Mouse (Mus musculus) T-helper 2 cell (primary cell): ENCODE results near the gene Nos1ap.

Experiments used
- in situ Hi-C: fragments of 300-600 bp; cut with MboI, MseI; formaldehyde crosslinking; loops from one replicate; pipeline ENCODE4 v1.15.1; 2025; ENCODE audit warnings: high pct_unique_total_duplicates

The Nos1ap gene

DNA sequence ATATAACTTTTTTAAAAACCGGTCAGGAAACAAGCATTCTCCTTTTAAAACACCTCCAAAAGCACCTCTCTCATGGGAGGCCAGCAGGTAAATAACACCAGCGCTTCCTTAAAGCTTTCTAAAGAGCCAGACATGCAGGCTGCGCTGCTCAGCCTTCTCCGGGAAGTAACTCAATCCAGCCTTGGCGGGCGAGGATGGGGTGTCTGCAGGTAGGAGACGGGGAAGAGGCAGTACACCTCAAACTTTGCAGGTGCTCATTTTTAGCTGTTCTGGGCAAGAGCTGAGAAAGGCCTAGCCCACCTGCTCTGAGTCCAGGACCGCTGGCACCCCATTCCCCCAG is 812 bp downstream of the Nos1ap start:
- in situ Hi-C loops, result loop anchor here (25.0 kb wide), 1 partner anchor 1077 kb away; no protein-coding TSS in a partner anchor

DNA sequence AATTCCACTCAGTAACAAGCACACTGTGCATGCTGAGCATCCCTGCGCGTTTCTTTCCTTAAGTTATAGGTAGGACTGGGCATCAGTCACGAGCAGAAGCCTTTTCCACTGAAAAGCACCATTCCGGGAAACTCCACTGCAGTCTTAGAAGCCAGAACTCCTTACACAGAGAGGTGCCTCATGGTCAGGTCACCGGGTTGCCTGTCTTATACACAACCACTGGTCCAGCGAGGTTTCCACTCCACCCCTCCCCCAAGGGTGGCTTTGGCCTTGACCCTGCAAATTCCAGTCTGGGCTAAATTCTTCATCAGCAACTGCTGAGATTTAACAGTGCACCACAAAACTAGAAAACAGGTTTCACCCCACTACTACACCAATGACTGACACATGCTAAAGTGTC is 1.3 kb downstream of the Nos1ap start:
- in situ Hi-C loops, result loop anchor here (25.0 kb wide), 1 partner anchor 1076 kb away; no protein-coding TSS in a partner anchor

DNA sequence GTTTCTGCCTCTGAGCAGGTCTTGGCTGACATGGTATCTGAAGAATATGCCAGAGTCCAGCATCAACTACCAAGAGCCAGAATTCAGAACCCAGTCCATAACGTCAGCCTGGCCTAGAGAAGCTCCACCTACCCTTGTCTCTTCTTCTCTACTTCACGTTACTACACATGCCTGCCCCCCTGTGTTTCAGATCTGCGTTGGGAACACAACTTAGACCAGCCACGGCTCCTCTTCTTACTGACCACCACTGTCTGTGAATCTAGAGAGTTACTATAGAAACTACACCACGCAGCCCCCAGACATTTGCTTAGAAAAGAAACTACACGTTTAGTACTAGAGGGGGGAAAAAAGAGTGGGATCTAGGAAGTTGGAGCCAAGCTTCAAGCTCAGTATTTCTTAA is 2.9 kb downstream of the Nos1ap start:
- in situ Hi-C loops, result loop anchor here (25.0 kb wide), 1 partner anchor 1074 kb away; no protein-coding TSS in a partner anchor

DNA sequence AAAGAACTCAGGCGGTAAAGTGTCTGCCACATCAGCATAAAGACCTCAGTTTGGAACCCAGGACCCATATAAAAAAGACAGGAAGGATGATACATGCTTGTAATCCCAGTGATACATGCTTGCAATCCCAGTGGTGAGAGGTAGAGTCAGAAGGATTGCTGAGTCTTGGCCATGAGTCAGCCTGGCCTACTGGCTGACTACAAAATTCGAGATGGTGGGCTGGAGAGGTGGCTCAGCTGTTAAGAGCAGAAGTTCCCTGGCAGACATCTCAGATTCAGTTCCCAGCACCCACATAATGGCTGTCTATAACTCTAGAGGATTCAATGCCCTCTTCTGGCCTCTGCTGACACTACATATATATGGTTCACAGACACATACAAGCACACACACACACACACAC is 5.7 kb downstream of the Nos1ap start:
- in situ Hi-C loops, result loop anchor here (25.0 kb wide), 1 partner anchor 1072 kb away; no protein-coding TSS in a partner anchor

DNA sequence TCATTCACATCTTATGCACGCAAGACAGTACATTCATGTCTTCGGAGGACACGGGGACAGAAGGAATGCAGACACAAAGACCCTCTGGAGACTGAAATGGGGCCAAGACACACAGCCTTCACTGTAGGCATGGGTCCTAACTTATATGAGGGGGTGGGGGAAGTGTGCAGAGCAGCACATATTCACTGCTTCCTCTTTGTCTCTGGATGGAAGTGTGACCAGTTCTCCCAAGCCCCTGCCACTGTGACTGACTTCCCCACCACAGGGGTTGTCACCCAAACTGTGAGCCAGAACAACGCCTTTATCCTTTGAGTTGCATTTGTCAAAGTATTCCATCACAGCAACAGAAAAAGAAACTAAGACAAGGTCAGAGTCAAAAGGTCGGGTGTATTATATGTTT is 7.3 kb downstream of the Nos1ap start:
- in situ Hi-C loops, result loop anchor here (25.0 kb wide), 1 partner anchor 1070 kb away; no protein-coding TSS in a partner anchor

DNA sequence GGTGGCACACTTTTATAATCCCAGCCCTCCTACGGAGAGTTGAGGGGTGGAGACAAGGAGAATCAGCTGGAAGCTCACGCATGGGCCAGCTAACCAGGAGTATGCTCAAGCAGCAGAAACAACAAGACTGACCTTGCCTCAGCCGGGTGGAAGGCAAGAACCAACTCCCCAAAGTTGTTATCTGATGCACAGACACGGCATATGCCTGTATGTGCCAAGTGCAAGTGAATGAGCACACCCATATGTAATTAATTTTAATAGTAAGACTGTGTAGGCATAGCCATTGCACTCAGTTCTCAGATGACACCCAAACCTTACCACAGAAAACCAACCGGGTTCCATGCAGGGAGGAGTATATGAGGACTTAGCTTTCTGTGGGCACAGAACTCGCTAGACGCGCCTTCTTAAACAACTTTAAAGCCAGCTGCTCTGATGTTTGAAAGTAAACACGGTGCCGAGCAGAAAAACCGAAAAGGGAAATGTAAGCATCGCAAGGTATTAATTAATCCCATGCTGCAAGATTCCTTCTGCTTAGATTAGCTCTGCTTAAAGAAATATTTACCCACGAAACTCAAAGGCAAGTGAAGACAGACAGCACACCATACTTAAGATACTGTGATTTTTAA is 9.1 kb downstream of the Nos1ap start:
- in situ Hi-C loops, result loop anchor here (25.0 kb wide), 1 partner anchor 1068 kb away; no protein-coding TSS in a partner anchor

DNA sequence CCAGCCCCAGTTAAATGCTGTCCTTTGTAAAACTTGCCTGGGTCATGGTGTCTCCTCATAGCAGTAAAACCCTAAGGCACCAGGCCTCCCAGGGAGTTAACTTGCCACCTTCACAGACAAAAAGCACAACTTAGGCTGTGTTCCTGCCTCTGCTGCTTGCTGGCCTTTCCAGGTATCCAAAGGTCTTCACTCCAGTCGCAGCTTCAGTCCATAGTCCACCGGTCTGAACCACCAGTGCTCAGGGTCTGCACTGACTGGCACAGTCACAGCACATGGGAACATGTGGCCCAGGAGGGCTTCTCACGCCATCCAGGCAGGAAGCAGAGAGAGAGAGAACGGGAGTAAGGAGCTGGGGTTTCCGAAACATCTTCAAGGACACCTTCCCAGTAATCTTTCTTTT is 10.2 kb downstream of the Nos1ap start:
- in situ Hi-C loops, result loop anchor here (25.0 kb wide), 1 partner anchor 1067 kb away; no protein-coding TSS in a partner anchor

DNA sequence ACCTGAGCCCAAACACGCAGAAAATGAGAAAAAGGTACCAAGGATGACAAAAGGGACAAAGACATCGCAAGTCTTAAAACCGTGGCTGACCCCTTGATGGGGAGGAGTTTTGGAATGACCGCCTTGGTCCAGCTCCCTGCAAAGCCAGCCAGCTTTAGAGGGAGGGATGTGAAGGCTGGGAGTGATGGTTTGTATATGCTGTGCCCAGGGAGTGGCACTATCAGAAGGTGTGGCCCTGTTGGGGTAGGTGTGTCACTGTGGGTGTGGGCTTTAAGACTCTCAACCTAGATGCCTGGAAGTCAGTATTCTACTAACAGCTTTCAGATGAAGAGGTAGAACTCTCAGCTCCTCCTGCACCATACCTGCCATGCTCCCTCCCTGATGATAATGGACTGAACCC is 10.6 kb downstream of the Nos1ap start:
- in situ Hi-C loops, result loop anchor here (25.0 kb wide), 1 partner anchor 1067 kb away; no protein-coding TSS in a partner anchor

DNA sequence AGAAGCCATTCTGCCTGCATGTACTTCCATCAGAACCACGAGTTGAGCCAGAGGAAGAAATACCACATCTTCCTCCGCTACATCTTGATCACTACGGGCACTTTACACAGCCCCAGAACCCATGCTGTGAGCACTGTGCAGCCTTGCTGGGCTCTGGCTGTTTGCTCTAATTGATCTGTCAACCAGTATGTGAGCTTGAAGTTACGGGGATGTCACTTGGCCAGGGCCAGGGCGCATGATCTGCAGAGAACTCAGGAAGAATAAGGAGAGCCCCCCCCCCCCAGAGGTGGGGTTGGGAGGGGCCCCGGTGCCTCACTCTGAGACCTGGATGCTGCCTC is 13.0 kb downstream of the Nos1ap start:
- in situ Hi-C loops, result loop anchor here (25.0 kb wide), 1 partner anchor 1064 kb away; no protein-coding TSS in a partner anchor

DNA sequence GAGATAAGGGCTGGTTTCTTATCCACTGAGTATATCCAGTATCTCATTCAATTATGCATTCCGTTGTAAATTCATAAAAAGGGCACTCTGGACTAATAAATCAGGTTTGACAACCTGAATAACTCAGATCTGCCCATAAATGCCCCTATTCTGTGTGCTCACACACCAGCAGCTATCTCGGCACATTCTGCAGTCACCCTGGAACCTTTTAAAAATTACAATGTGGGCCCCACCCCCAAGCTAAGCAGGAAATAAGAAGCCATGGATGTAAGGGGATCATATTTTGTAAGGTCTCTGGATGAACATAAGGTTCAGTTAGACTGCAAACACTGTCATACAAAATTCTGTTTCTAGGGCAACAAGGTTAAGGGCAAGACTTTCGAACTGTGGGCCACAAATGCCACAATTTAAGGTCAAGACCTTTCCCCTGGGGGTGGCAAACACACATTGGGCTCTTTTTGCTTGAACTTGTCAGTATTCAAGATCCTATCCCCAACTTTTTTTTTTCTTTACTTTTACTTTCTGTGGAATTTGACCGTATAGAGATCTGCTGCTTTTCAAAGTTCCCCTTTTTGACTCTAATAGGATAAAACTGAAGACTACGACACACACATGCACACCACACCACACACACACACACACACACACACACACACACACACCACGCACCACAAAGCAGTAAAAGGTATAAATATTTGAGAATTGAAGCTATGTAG is 13.5 kb downstream of the Nos1ap start:
- in situ Hi-C loops, result loop anchor here (25.0 kb wide), 1 partner anchor 1064 kb away; no protein-coding TSS in a partner anchor

DNA sequence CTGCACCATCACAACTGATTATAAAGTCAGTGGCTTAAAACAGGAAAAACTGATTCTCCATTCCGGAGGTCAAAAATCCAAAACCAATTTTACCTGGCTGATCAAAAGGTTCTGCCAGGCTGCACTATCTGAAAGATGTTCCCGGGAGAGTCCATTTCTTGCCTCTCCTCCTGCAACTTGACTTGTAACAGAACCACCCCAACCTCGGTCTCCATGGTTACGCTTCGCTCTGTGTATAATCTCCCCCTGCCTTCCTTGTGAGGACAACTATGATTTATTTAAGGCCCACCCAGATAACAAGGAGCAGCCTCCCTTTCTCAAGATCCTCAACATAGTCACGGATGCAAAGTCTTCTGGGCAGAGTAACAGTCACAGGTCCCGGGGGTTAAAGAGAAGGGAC is 16.5 kb downstream of the Nos1ap start:
- in situ Hi-C loops, result no loop called here

DNA sequence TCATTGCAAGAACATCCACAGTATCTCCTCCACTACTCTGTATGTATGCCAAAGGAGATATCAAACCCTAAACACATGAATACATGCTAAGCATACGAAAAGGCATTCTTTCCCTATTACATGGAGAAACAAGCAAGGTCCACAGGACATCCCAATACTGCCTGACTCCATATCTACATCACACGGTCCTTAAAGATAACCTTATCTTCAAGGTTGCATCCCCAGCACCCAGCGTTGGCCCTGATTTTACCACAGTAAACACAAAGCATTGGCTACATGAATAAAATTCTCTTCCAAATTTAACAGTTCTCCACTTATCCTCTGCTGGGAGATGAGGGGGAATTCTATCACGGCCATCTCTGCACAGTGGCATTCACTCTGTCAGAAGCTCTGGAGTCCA is 22.7 kb downstream of the Nos1ap start:
- in situ Hi-C loops, result no loop called here

DNA sequence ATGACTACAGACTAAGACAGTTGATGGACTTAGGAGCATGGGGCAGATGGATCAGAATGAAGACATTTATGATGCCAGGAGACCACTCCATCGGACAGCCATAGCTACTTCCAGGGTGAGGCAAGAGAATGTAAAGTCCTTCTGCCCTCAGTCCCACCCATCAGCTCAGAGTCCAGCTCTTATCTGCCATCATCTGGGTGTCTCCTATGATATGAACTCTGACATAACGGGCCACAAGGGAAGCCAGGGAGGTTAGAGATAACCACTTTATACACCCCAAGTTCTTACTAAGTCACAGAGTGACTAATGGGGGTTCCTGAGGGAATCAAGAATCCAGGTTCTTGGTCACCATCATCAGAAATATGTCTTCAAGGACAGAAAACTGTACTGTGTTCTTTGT is 23.1 kb downstream of the Nos1ap start:
- in situ Hi-C loops, result no loop called here

DNA sequence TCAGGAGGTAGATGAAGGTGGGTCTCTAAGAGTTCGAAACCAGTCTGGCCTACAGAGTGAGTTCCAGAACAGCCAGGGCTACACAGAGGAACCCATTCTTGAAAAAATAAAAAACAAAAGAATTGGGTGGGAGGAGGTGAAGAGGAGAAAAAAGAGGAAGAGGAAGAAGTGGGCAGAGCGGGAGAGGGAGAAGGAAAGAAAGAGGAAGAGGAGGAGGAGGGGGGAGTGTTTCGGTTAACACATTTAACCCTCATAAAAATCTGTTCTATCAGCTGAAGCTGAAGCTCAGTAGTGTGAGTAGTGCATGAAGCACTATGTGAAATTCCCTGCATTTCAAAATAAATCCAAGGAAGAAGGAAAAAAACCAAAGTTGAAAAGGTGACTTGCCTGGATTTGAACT is 24.7 kb downstream of the Nos1ap start:
- in situ Hi-C loops, result no loop called here

DNA sequence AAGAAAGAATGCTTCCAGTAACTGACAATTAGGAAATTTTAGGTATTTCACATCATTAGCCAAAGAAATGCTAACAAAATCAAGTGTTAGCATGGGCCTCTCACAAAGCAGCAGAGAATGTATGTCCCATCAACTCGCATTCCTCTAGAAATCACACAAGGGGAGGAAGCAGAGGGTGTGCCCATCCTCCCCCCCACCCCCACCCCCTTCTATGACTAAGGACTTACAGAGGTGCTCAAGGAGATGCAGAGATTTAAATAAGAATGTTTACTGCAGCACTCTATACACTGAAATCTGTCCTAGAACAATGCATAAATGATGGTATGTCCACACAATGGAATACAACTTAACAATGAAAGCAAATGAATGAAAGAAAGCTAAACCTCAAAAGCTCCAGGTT is 27.2 kb downstream of the Nos1ap start:
- in situ Hi-C loops, result no loop called here

DNA sequence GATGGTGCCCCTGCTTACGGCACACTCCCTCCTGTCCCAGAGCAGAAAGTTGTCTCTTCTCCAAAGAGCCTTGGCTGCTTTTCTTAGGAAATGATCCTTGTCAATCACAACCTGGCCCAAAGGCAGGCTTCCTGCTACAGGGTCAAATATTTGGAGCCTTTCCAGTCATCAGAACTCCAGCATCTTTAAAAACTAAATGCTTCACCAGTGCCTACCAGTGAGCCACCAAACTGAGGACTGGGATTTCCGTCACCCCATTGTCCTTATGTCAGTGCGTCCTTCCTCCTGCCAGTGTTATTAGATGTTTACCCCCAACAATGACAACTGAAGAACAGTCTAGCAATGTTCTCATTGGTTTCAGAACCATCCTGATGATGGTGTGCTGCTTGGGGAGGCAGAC is 28.9 kb downstream of the Nos1ap start:
- in situ Hi-C loops, result no loop called here

DNA sequence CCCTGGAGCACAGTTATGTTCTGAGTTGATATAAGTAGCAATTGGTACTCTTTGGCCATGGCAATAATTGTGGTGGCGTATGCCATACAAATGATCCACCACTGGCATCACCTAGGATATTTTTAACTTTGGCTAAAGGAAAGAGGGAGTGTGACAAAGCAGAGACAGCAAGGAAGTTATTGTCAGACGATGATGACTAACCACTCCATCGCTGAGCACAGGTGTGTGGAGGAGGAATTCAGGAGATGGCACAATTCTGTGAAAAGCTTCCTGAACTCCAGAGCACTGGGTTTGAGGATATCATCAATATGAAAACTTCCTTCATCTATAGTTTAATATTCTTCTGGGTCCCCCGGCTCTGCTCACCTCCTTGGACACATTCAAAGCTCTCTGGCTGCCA is 31.7 kb downstream of the Nos1ap start:
- in situ Hi-C loops, result no loop called here

DNA sequence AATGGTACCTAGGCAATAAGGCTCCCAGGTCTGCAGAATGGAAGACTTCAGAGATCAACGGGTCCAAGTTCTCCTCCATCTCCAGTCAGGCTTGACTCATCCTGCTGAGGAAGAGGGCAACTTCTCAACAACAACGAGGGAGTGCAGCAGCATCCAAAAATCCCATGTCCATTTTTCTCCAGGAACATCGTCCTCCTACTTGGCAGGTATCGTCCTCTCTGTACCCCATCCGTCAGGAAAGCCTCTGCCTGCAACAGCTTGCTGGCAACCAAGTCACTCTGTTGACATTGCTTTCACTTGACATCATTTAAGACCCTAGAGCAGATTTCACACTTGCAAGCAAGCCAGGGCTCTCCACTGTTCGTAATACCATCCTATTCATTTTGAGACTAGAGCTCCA is 33.0 kb downstream of the Nos1ap start:
- in situ Hi-C loops, result no loop called here

DNA sequence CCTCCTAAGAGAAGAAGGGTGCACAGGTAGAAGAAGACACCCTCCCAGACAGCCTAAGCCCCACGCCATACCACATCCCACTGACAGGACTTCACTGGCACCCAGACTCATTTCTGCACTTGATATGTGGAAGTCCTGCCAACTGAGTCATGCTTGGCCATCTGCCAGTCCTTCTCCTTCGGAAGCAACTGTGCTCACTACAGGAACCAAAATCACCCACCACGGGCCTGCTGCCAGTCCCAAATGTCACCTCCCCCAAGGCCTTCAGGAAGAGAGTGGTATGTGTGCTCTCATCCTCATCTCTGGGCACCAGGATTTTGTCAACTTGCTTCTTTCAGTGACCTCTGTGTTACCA is 34.7 kb downstream of the Nos1ap start:
- in situ Hi-C loops, result no loop called here

DNA sequence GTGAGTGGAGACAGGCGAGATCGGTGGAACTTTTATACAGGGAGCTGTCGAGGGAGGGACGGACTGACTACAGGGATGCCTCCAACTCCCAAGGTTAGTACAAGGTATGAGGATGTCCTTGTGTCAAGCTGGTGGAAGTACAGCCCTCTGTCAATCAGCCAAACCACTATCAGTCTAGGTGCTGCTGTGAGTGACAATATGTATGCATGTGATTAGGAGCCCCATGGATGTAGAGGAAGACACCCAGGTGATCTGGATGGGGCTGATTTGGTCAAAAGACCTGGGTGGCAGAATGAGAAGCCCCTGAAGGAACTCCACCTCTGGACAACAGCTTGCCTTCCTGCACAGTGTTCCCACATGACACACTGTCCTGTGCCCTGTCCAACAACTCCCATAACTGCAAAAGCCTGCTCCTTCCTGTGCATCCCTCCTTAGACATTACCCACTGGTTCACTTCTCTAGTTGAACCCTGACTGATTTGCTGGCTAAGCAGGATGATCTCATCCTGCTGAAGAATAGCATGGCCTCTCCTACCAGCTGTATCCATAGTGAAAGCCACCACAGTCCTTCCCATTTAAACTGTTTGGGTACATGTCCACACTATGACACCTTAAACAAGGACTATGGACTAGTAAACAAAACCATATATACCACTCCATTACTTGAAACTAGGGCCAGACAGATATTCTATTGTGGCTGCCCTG is 35.3 kb downstream of the Nos1ap start:
- in situ Hi-C loops, result no loop called here

DNA sequence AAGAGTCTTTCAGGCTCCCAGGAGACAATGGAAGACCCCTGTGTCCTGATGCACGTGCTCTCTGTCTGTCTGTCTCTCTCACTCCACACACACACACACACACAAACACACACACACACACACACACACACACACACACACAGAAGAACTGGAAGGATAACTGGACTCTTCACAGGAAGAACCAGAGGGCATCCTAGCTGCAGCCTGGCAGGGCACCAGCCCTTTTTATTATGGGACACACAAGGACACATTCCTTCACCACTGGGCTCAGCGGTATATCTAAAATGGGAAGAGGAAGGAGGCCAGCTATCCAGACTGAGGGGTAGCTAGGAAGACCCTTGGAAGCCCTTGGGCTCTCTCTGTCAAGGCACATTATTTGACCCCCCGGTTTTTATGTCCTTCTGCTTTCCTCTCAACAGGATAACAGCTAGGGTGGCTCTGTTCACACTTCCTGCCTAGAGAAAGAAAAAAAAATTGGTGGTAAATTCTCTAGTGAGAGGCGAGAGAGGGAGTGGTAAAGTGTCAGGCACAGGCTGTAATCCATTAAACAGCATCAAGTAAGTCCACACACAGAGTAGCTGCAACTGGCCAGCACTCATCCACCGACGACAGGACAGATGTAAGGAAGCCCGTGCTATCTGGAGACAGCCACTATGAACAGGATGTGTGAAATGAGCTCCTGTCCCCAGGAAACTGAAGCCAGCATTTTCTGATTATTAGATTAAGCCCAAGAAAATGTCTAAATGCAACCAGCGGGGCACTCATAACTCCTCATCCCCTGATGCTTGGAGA is 38.8 kb downstream of the Nos1ap start:
- in situ Hi-C loops, result no loop called here

DNA sequence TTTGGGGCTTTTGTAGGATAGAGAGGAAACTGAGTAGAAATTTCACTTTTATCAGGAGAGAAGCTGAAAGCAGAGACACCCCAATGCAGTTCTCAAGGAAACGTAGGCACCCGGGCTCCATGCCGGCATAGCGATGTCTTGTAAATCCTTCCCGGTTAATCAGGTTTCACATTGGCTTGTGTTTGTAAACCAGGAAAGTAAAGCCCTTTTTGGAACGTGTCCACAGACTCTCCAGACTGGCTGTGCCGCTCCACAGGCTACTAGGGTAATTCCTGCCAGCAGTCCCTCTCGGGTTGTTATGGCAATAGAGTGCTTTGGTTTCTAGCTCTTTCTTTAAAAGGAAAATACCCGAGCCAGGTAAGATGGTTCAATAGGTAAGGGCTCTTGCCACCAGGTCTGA is 40.6 kb downstream of the Nos1ap start:
- in situ Hi-C loops, result no loop called here
